Mouse (Mus musculus) hindbrain, embryonic 11.5 days (tissue): ENCODE measurements around the gene Klhl22. TPM values are rescaled to one million over a fixed set of nuclear protein-coding genes. Genes with fewer than 3 reads are reported as not detected.
"Not testable (repeated sequence)": the region's sequence is repeated elsewhere in the genome, so short reads cannot be mapped to it uniquely, and the experiment has no call there.

Experiments used
- ATAC-seq: fragments of 200-750 bp; cut with Nextera tagmentation; 2 replicates; pipeline ENCODE4 v1.8.0; 2017; ENCODE audit warnings: mild to moderate bottlenecking, moderate TSS enrichment, moderate library complexity; ENCODE audit not compliant: low FRiP score
- DNase-seq: peaks from one replicate; pipeline ENCODE4 v3.0.0-alpha.2; 2015; ENCODE audit warnings: low spot score
- H3K27ac ChIP-seq: fragments of 300-500 bp; sonication (generic); 2 replicates; pipeline ENCODE4 v1.5.1; 2014; ENCODE audit warnings: mild to moderate bottlenecking, low read depth, low read length
- H3K27me3 ChIP-seq: fragments of 300-500 bp; sonication (generic); 2 replicates; pipeline ENCODE4 v1.6.1; 2014; ENCODE audit warnings: mild to moderate bottlenecking, low read length, moderate library complexity, mixed read lengths; ENCODE audit not compliant: control insufficient read depth, insufficient read depth
- H3K36me3 ChIP-seq: fragments of 300-500 bp; sonication (generic); 2 replicates; pipeline ENCODE4 v1.6.1; 2014; ENCODE audit warnings: mild to moderate bottlenecking, low read length, moderate library complexity, mixed read lengths; ENCODE audit not compliant: control insufficient read depth, insufficient read depth
- H3K4me1 ChIP-seq: fragments of 300-500 bp; sonication (generic); replicated peaks from 2 replicates; pipeline ENCODE4 v1.6.1; 2014; ENCODE audit warnings: low read length, mixed read lengths; ENCODE audit not compliant: control insufficient read depth, insufficient read depth
- H3K4me2 ChIP-seq: fragments of 300-500 bp; sonication (generic); replicated peaks from 2 replicates; pipeline ENCODE4 v1.6.1; 2014; ENCODE audit warnings: mild to moderate bottlenecking, low read depth, low read length
- H3K4me3 ChIP-seq: fragments of 300-500 bp; sonication (generic); 2 replicates; pipeline ENCODE4 v1.5.1; 2014; ENCODE audit warnings: low read depth, low read length
- H3K9ac ChIP-seq: fragments of 300-500 bp; sonication (generic); 2 replicates; pipeline ENCODE4 v1.6.1; 2014; ENCODE audit warnings: low read depth, low read length
- H3K9me3 ChIP-seq: fragments of 300-500 bp; sonication (generic); 2 replicates; pipeline ENCODE4 v1.6.1; 2016; ENCODE audit warnings: low read length; ENCODE audit not compliant: control insufficient read depth
- WGBS: fragments of 180-500 bp; shearing (Covaris S2); extraction: QIAGEN DNeasy Blood & Tissue Kit; methylation state at CpG from one replicate; pipeline ENCODE4 v1.1.7; 2014; 5-methylcytosine and 5-hydroxymethylcytosine counted together
- polyA plus RNA-seq: library from polyadenylated mRNA; unstranded; fragments of >200 nt; fragmentation: Nextera tagmentation; extraction: Ambion mirVana; gene quantifications from 2 replicates; pipeline ENCODE4 v1.2.1, GENCODE M21; 2014

Gene Klhl22
- polyA plus RNA-seq, 1 experiment from 2014 or later, result 45.0 TPM

DNA sequence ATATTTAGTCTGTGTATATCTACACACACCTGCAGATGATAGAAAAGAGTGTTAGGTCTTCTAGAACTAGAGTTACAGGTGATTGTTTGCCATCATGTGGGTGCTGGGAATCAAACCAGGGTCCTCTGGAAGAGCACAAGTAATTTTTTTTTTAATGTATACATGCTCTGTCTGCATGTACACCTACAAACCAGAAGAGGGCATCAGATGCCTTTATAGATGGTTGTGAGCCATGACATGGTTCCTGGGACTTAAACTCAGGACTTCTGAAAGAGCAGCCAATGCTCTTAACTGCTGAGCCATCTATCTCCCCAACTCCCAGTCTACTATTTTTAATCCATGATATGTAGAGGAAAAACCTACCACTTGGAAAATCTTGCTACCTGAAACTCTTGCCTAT is 29.4 kb upstream of the Klhl22 start:
- H3K9ac ChIP-seq, result no peak overlapping the region
- no peaks in the 10 kb centered on the region for H3K4me1 ChIP-seq
- DNase-seq, result no peak

DNA sequence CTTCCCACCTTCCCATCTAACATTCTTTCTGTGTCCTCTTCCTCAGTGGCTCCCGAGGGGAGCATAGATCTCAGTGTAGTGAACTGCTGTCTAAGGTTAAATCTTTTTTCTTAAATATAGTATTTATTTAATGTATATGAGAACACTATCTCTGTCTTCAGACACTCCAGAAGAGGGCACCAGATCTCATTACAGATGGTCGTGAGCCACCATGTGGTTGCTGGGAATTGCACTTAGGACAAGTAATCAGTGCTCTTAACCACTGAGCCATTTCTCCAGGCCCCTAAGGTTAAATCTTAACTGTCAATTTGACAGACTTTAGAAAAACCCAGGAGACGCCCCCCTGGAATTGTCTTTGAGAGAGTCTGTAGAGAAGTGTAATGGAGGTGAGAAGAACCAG is 27.4 kb upstream of the Klhl22 start:
- 38% methylated on average over 3 of the region's 3 CpGs for WGBS
- no peak for ATAC-seq
- H3K4me1 ChIP-seq, result no peaks in the 10 kb centered on the region
- no peak overlapping the region for H3K4me3 ChIP-seq
- no peak overlapping the region for H3K4me2 ChIP-seq
- DNase-seq, result no peak
- no peaks in the 10 kb centered on the region for H3K9me3 ChIP-seq
- no peak overlapping the region for H3K9ac ChIP-seq
- no peaks in the 10 kb centered on the region for H3K27me3 ChIP-seq
- H3K36me3 ChIP-seq, result no peaks in the 10 kb centered on the region
- no peak overlapping the region for H3K27ac ChIP-seq

More for the DNA sequence above, 29.4 kb upstream of the Klhl22 start:
- Histone ChIP-seq H3K4me2 (no peak overlapping the region), H3K9me3 (no peaks in the 10 kb centered on the region), H3K27ac (no peak overlapping the region), H3K4me3 (no peak overlapping the region), H3K36me3 (no peaks in the 10 kb centered on the region), H3K27me3 (no peaks in the 10 kb centered on the region)
- no peak for ATAC-seq

DNA sequence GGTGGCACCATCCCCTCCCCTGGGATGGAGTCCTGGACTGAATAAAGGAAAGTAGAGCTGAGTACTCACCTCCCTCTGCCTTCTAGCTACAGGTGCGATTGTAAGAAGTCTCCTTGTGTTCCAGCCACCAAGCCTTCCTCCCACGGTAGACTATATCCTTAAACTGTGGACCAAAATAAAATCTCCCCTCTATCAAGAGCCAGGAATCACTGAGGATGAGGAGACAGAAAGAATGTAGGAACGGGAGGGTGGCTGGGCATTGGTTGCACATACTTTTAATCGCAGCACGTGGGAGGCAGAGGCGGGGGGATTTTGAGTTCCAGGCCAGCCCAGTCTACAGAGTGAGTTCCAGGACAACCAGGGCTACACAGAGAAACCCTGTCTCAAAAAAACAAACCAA is 27.0 kb upstream of the Klhl22 start:
- WGBS, result 65% methylated on average over 6 of the region's 6 CpGs

DNA sequence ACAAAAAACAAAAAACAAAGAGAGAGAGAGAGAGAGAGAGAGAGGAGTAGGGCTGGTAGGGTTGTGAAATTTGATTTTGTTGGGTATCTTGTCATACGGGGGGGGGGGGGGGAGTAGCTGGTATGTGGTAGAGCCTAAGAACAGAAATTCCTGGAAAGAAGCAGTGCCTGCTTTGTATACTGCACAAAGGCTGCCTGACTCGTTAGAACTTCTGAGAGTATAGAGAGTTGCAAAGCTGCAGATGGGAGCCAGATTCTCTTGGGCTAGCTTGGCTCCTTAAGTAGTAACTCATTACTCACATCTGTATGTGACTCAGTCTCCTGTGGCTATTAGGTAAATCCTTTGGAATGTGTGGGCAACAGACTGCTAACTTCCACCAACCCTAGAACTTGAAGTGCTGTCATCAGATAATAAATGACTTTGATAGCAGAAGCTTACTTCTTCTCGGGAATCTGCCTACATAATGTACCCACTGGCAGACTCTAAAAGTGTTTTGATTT is 26.5 kb upstream of the Klhl22 start, which contains the start of gene Med15:
Med15 (minus strand) TSS at position 51 of the 500 bp plus-strand sequence.
- no peak within 1 kb of the TSS for H3K4me2 ChIP-seq
- H3K27ac ChIP-seq, result no peak within 1 kb of the TSS
- ATAC-seq (no peak), DNase-seq (no peak)
- H3K4me3 ChIP-seq, result no peak within 1 kb of the TSS
- no peaks in the 10 kb centered on the region for H3K36me3 ChIP-seq
- H3K9ac ChIP-seq, result no peak within 1 kb of the TSS
- no peaks in the 10 kb centered on the region for H3K9me3 ChIP-seq
- no peaks in the 10 kb centered on the region for H3K4me1 ChIP-seq
- 52% methylated on average over 3 of the region's 3 CpGs for WGBS
- no peaks in the 10 kb centered on the region for H3K27me3 ChIP-seq

More for the DNA sequence above, 27.0 kb upstream of the Klhl22 start:
- no peaks in the 10 kb centered on the region for H3K4me1 ChIP-seq
- H3K4me3 ChIP-seq, result no peak overlapping the region
- DNase-seq (no peak), ATAC-seq (no peak)
- H3K27me3 ChIP-seq, result no peaks in the 10 kb centered on the region
- H3K27ac ChIP-seq, result no peak overlapping the region
- H3K9ac ChIP-seq, result no peak overlapping the region
- H3K4me2 ChIP-seq, result no peak overlapping the region
- H3K36me3 ChIP-seq, result no peaks in the 10 kb centered on the region
- no peaks in the 10 kb centered on the region for H3K9me3 ChIP-seq

DNA sequence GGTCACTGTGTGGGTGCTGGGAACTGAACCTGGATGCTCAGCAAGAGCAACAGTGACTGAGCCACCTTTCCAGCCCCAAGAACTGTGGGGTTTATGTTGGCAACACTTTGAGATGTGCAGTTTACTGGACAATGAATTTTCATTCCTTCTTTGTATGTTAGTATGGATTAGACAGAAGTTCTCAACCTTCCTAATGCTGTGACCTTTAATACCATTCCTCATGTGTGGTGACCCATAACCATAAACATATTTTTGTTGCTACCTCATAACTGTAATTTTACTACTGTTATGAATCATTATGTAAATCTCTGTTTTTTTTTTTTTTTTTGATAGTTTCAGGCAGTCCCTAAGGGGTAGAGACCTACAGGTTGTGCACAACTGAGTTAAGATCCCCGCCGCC is 25.8 kb upstream of the Klhl22 start:
- no peak overlapping the region for H3K4me2 ChIP-seq
- no peaks in the 10 kb centered on the region for H3K36me3 ChIP-seq
- H3K4me1 ChIP-seq, result no peaks in the 10 kb centered on the region
- no peak overlapping the region for H3K27ac ChIP-seq
- 59% methylated on average over 2 of the region's 2 CpGs for WGBS
- DNase-seq, result no peak
- H3K4me3 ChIP-seq, result no peak overlapping the region
- H3K9ac ChIP-seq, result no peak overlapping the region
- H3K9me3 ChIP-seq, result no peaks in the 10 kb centered on the region
- H3K27me3 ChIP-seq, result no peaks in the 10 kb centered on the region
- ATAC-seq, result no peak

DNA sequence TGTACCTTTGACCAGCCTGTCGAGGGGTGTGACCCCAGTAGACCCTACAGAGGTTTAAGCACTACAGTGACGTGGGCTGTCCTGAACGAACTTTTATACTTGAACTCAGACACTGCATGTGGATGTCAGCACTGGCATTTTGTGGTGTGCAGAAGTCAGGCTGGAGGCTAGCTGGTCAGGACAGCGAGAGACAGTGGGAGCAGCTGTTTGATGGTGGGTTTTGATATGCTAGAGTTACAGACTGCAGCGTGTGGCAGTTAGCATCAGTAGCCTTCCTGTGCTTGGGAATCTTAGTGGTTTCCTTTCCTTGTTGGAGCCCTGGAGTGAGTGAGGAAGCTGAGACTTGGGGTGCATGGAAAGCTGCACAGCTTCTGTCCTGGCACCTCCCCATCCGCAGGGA is 24.5 kb upstream of the Klhl22 start:
- not testable (repeated sequence) for DNase-seq, H3K4me2 ChIP-seq, H3K9me3 ChIP-seq, H3K27ac ChIP-seq, H3K27me3 ChIP-seq, H3K36me3 ChIP-seq, ATAC-seq, H3K4me3 ChIP-seq, H3K9ac ChIP-seq, H3K4me1 ChIP-seq
- WGBS, result 88% methylated on average over 6 of the region's 6 CpGs

DNA sequence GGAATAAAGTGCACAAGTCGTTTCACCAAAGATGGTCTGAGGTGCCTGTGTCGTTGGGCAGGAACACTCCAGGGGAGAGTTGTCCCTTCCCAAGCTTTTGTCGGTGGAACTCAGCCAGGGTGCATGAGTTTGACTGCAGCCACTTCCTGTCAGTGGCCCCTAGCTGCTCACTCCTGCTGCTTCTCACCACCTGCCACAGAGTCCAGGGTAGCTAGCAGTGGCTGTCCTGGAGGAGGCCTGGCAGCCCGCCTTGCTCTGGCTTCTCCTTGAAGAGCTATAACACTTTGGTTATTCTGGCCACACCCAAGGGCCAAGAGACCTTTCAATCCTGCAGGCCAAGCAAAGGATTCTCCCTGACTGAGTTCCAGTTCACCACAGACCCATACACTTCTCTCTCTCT is 23.3 kb upstream of the Klhl22 start:
- no peaks in the 10 kb centered on the region for H3K36me3 ChIP-seq
- H3K27ac ChIP-seq, result no peak overlapping the region
- H3K9ac ChIP-seq, result no peak overlapping the region
- DNase-seq, result no peak
- H3K27me3 ChIP-seq, result no peaks in the 10 kb centered on the region
- 48% methylated on average over 4 of the region's 4 CpGs for WGBS
- no peaks in the 10 kb centered on the region for H3K4me1 ChIP-seq
- H3K4me3 ChIP-seq, result no peak overlapping the region
- no peaks in the 10 kb centered on the region for H3K9me3 ChIP-seq
- H3K4me2 ChIP-seq, result no peak overlapping the region
- ATAC-seq, result no peak

DNA sequence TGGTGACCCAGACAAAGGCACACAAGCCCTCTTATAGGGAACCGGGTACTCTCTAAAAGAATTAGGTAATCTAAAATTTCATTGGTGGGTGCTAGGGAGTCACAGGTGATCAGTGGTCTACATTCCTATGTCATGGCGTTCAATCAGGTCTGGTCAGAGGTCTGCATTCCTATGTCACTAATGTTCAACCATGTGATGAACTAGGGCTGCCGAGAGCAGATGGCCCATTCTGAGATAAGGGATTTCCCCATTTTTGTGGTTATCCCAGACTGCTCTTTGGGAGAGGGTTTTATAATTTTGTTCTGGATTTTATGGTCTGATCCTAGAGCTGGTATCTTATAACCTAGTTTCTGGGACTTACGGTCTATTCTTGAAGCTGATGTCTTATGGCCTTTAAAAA is 19.3 kb upstream of the Klhl22 start:
- Histone ChIP-seq H3K4me2 (no peak overlapping the region), H3K9me3 (no peaks in the 10 kb centered on the region), H3K9ac (no peak overlapping the region), H3K4me3 (no peak overlapping the region), H3K4me1 (no peaks in the 10 kb centered on the region), H3K36me3 (no peaks in the 10 kb centered on the region), H3K27ac (no peak overlapping the region), H3K27me3 (no peaks in the 10 kb centered on the region)
- DNase-seq (no peak), ATAC-seq (no peak)
- WGBS, result 88% methylated on average over 4 of the region's 4 CpGs

DNA sequence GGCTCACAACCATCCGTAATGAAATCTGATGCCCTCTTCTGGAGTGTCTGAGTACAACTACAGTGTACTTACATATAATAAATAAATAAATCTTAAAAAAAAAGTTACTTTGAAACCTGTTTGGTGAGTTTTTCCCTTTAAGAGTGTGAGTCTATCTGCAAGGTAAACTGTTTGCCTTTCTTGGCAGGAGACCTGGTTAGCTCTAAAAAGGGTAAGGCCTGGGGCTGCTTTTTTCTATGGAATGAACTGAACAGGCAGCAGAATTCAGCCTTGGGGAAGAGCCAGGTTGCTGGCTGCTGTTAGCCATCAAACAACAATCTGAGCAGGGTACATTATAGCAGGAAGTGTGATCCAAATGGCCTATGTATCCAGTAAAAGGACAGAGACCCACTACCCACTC is 16.6 kb upstream of the Klhl22 start:
- Histone ChIP-seq H3K9ac (no peak overlapping the region), H3K36me3 (no peaks in the 10 kb centered on the region), H3K27me3 (no peaks in the 10 kb centered on the region), H3K27ac (no peak overlapping the region), H3K4me3 (no peak overlapping the region), H3K4me2 (no peak overlapping the region), H3K9me3 (no peaks in the 10 kb centered on the region), H3K4me1 (no peaks in the 10 kb centered on the region)
- 84% methylated on average over 1 of the region's 1 CpGs for WGBS
- ATAC-seq, result no peak
- DNase-seq, result no peak
